Mouse (Mus musculus) intestine, embryonic 16.5 days (tissue): ENCODE results near the gene Gimap1. TPM values are rescaled to one million over a fixed set of nuclear protein-coding genes. Genes with fewer than 3 reads are reported as not detected.

Experiments
- ATAC-seq: fragments of 200-750 bp; cut with Nextera tagmentation; 2 replicates; pipeline ENCODE4 v1.8.0; 2017; ENCODE audit warnings: moderate TSS enrichment, moderate library complexity
- H3K27ac ChIP-seq: fragments of 300-500 bp; sonication (generic); 2 replicates; pipeline ENCODE4 v1.5.1; 2014; ENCODE audit warnings: mild to moderate bottlenecking, low read length
- H3K27me3 ChIP-seq: fragments of 300-500 bp; sonication (generic); replicated peaks from 2 replicates; pipeline ENCODE4 v1.6.1; 2014; ENCODE audit warnings: low read length, control low read depth, mixed read lengths; ENCODE audit not compliant: control insufficient read depth, insufficient read depth
- H3K36me3 ChIP-seq: fragments of 300-500 bp; sonication (generic); 2 replicates; pipeline ENCODE4 v1.6.1; 2014; ENCODE audit warnings: low read length, control low read depth; ENCODE audit not compliant: control insufficient read depth, insufficient read depth
- H3K4me1 ChIP-seq: fragments of 300-500 bp; sonication (generic); 2 replicates; pipeline ENCODE4 v1.6.1; 2014; ENCODE audit warnings: low read length, control low read depth, mixed read lengths; ENCODE audit not compliant: control insufficient read depth, insufficient read depth
- H3K4me2 ChIP-seq: fragments of 300-500 bp; sonication (generic); 2 replicates; pipeline ENCODE4 v1.6.1; 2014; ENCODE audit warnings: low read depth, low read length, control low read depth
- H3K4me3 ChIP-seq: fragments of 300-500 bp; sonication (generic); 2 replicates; pipeline ENCODE4 v1.5.1; 2014; ENCODE audit warnings: mild to moderate bottlenecking, low read length
- H3K9ac ChIP-seq: fragments of 300-500 bp; sonication (generic); 2 replicates; pipeline ENCODE4 v1.6.1; 2014; ENCODE audit warnings: low read depth, low read length
- H3K9me3 ChIP-seq: fragments of 300-500 bp; sonication (generic); 2 replicates; pipeline ENCODE4 v1.6.1; 2016; ENCODE audit warnings: low read length, control low read depth; ENCODE audit not compliant: control insufficient read depth
- WGBS: fragments of 180-500 bp; shearing (Covaris S2); extraction: QIAGEN DNeasy Blood & Tissue Kit; methylation state at CpG from one replicate; pipeline ENCODE4 v1.1.7; 2014; 5-methylcytosine and 5-hydroxymethylcytosine counted together
- polyA plus RNA-seq: library from polyadenylated mRNA; unstranded; fragments of >200 nt; fragmentation: Nextera tagmentation; extraction: Ambion mirVana; gene quantifications from 2 replicates; pipeline ENCODE4 v1.2.1, GENCODE M21; 2015

The Gimap1 gene
- polyA plus RNA-seq, 1 experiment from 2014 or later: 39.1 TPM

DNA sequence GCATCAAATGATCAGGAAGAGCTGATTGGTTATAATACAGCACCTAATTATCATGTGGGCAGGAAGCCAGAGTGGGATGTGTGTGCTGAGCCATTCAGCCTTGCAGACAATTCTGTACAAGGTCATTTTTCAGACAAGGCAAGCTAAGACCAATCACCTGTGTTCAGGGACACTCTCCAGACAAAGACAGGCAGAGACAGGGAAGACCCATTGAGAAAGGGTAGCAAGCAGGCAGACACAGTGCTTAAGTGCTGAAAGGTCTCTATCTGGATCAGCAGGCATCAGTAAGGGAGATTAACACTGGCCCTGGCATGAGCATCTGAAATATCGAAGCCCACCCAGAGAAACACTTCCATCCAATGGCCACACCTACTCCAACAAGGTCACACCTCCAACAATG lies 45.6 kb downstream of the Gimap1 start:
- 81% methylated on average over 1 of the region's 1 CpGs for WGBS

DNA sequence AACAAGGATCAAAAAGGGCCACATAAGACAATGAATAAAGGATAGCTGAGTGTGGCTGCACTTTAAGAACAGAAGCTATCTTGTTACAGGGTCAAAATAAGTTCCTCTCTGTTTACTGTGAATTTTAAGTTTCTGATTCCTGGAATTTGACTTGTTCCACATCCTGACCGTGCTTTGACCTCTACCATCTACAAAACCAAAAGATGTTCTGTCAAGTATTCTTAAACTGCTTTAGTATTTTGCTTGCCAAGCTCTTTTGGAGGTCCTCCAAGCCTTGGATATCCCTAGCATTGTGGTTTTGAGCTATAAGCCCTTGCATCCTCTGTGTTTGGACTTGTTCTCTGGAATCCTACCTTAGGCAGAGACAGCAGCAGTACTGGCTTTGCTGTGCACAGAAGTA lies 46.3 kb downstream of the Gimap1 start:
- Histone ChIP-seq H3K27me3 (no peaks in the 10 kb centered on the region), H3K4me3 (no peak overlapping the region), H3K27ac (no peak overlapping the region), H3K9ac (no peak overlapping the region), H3K4me2 (no peak overlapping the region), H3K9me3 (no peaks in the 10 kb centered on the region), H3K4me1 (no peaks in the 10 kb centered on the region), H3K36me3 (no peaks in the 10 kb centered on the region)
- 45% methylated on average over 1 of the region's 1 CpGs for WGBS
- 0 out of 2 replicates have a peak, but pooled peaks have one; percentile 23 for ATAC-seq

More for the DNA sequence above, 45.6 kb downstream of the Gimap1 start:
- no peak for ATAC-seq
- Histone ChIP-seq H3K9me3 (no peaks in the 10 kb centered on the region), H3K9ac (no peak overlapping the region), H3K27ac (no peak overlapping the region), H3K4me2 (no peak overlapping the region), H3K27me3 (no peaks in the 10 kb centered on the region), H3K36me3 (no peaks in the 10 kb centered on the region), H3K4me3 (no peak overlapping the region), H3K4me1 (no peaks in the 10 kb centered on the region)

DNA sequence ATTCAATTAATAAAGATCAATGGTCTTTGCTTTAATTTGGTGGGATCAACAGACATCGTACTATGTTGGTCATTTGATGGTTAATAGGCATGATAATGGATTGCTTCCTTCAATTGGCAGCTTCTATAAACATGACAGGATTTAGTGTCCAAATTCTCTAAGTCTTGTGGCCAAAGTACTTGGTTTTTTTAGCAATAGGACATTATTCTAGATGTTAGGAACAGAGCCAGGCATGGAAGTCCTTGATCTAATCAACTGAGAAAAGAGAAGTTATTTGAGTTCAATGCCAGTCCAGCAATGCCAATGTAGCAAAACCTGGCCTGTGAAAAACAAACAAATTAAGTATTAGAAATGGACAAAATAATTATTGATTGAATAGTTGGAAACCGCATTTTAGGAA lies 46.7 kb downstream of the Gimap1 start:
- 73% methylated on average over 2 of the region's 2 CpGs for WGBS
- no peak for ATAC-seq
- H3K27ac ChIP-seq: no peak overlapping the region

DNA sequence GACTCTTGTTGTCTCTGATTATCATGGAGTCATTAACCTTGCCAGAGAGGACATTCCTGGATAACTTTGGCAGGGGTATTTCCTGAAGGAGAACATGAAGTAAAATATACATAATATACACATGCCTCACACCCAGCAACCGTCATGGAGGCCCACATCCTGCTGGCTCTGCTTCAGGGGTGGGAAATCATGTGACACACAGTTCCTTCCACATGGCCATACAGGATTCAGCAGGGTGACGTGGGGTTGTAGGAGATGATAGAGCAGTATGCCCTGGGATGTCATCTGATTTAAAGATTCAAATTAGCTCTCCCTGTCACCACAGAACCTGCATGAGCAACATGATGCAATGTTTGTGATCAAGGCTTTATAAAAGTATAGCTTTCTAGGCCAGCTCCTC lies 49.0 kb downstream of the Gimap1 start:
- ATAC-seq: no peak
- 73% methylated on average over 2 of the region's 2 CpGs for WGBS
- Histone ChIP-seq H3K9me3 (no peaks in the 10 kb centered on the region), H3K27ac (no peak overlapping the region), H3K4me2 (no peak overlapping the region), H3K9ac (no peak overlapping the region), H3K4me1 (no peaks in the 10 kb centered on the region), H3K36me3 (no peaks in the 10 kb centered on the region), H3K4me3 (no peak overlapping the region), H3K27me3 (no peaks in the 10 kb centered on the region)

More for the DNA sequence above, 46.7 kb downstream of the Gimap1 start:
- H3K27me3 ChIP-seq: no peaks in the 10 kb centered on the region
- H3K9ac ChIP-seq: no peak overlapping the region
- no peaks in the 10 kb centered on the region for H3K36me3 ChIP-seq
- no peak overlapping the region for H3K4me2 ChIP-seq
- no peak overlapping the region for H3K4me3 ChIP-seq
- H3K4me1 ChIP-seq: no peaks in the 10 kb centered on the region
- H3K9me3 ChIP-seq: no peaks in the 10 kb centered on the region

Other genes with a start within 250 kb of the Gimap1 start
- 25.1 and 26.0 TPM in 2 replicates for gene Atp6v0e2, start 201.4 kb upstream of the Gimap1 start, polyA plus RNA-seq
- 10.4 and 12.5 TPM in 2 replicates for gene Lrrc61, start 184.3 kb upstream of the Gimap1 start, polyA plus RNA-seq
- 105 and 109 TPM in 2 replicates for gene Rarres2, start 166.3 kb upstream of the Gimap1 start, polyA plus RNA-seq
- gene Gm45021, start 149.4 kb upstream of the Gimap1 start, polyA plus RNA-seq: not detected in 2 replicates
- 22.1 and 22.4 TPM in 2 replicates for gene Repin1, start 145.2 kb upstream of the Gimap1 start, polyA plus RNA-seq
- gene Gm44965, start 145.1 kb upstream of the Gimap1 start, polyA plus RNA-seq: not detected in 2 replicates
- gene Zfp775, start 137.0 kb upstream of the Gimap1 start, polyA plus RNA-seq: 5.2 and 6.1 TPM in 2 replicates
- 0.95 and 1.1 TPM in 2 replicates for gene AI854703, start 112.3 kb upstream of the Gimap1 start, polyA plus RNA-seq
- gene Gimap8, start 91.8 kb upstream of the Gimap1 start, polyA plus RNA-seq: 1.7 TPM in 2 replicates
- gene Gimap9, start 62.9 kb upstream of the Gimap1 start, polyA plus RNA-seq: 15.9 and 16.5 TPM in 2 replicates
- gene Gimap4, start 54.5 kb upstream of the Gimap1 start, polyA plus RNA-seq: 21.2 and 23.2 TPM in 2 replicates
- gene Gimap6, start 30.8 kb upstream of the Gimap1 start, polyA plus RNA-seq: 19.7 and 21.1 TPM in 2 replicates
- 3.2 and 9.2 TPM in 2 replicates for gene Gm28053, start 20.4 kb upstream of the Gimap1 start, polyA plus RNA-seq
- 0.28 and 0.34 TPM in 2 replicates for gene Gimap7, start 20.4 kb upstream of the Gimap1 start, polyA plus RNA-seq
- 9.7 and 13.8 TPM in 2 replicates for gene Gimap5, start 7.1 kb downstream of the Gimap1 start, polyA plus RNA-seq
- gene Gimap3, start 31.8 kb downstream of the Gimap1 start, polyA plus RNA-seq: 0.37 and 0.43 TPM in 2 replicates
- gene Tmem176a, start 101.9 kb downstream of the Gimap1 start, polyA plus RNA-seq: 183 TPM in 2 replicates
- gene Tmem176b, start 102.4 kb downstream of the Gimap1 start, polyA plus RNA-seq: 403 and 414 TPM in 2 replicates
- gene Aoc1, start 133.8 kb downstream of the Gimap1 start, polyA plus RNA-seq: 51.9 and 71.5 TPM in 2 replicates
- not detected in 2 replicates for gene 1600015I10Rik, start 190.8 kb downstream of the Gimap1 start, polyA plus RNA-seq
- gene Doxl2, start 235.9 kb downstream of the Gimap1 start, polyA plus RNA-seq: not detected in 2 replicates
- gene Svs1, start 247.8 kb downstream of the Gimap1 start, polyA plus RNA-seq: not detected in 2 replicates